Mouse (Mus musculus) ES-CJ7 (cell line): ENCODE measurements around the gene Psen1.

Experiments used
- DNase-seq: peaks from one replicate; pipeline ENCODE4 v3.0.0; 2011; ENCODE audit warnings: low read depth, low spot score

Gene Psen1

GRCm38 (mm10) chr12:83687934-83688315, at the start of gene Psen1:
Gene Psen1, plus strand, starts transcription at chr12:83688152.
- DNase-seq = peak; percentile 93

GRCm38 (mm10) chr12:83641233-83641632, 46.7 kb upstream of the Psen1 start:
- DNase-seq = no peak

- DNase-seq = no peak
Observed at GRCm38 (mm10) chr12:83643116-83643515, 44.8 kb upstream of the Psen1 start.

GRCm38 (mm10) chr12:83650346-83650745, 37.6 kb upstream of the Psen1 start:
- no peak for DNase-seq

- DNase-seq = no peak
Observed at GRCm38 (mm10) chr12:83651414-83651813, 36.5 kb upstream of the Psen1 start.

- DNase-seq = no peak
Observed at GRCm38 (mm10) chr12:83685466-83685865, 2.5 kb upstream of the Psen1 start.

GRCm38 (mm10) chr12:83686575-83687350, 1.2 kb upstream of the Psen1 start:
- DNase-seq = peak; percentile 16

- DNase-seq = peak; percentile 49
Observed at GRCm38 (mm10) chr12:83688316-83689086, 549 bp downstream of the Psen1 start.

GRCm38 (mm10) chr12:83689087-83689432, 1.1 kb downstream of the Psen1 start:
- DNase-seq = no peak

GRCm38 (mm10) chr12:83694011-83694410, 6.1 kb downstream of the Psen1 start:
- no peak for DNase-seq

- no peak for DNase-seq
Observed at GRCm38 (mm10) chr12:83694669-83695068, 6.7 kb downstream of the Psen1 start.

- DNase-seq = no peak
Observed at GRCm38 (mm10) chr12:83698637-83699036, 10.7 kb downstream of the Psen1 start.

GRCm38 (mm10) chr12:83701608-83702007, 13.7 kb downstream of the Psen1 start:
- DNase-seq = peak; percentile 14

GRCm38 (mm10) chr12:83702796-83703195, 14.8 kb downstream of the Psen1 start:
- DNase-seq = no peak

- DNase-seq = no peak
Observed at GRCm38 (mm10) chr12:83706951-83707350, 19.0 kb downstream of the Psen1 start.

GRCm38 (mm10) chr12:83708160-83709092, 20.5 kb downstream of the Psen1 start:
- no peak for DNase-seq

- DNase-seq = no peak
Observed at GRCm38 (mm10) chr12:83709934-83710333, 22.0 kb downstream of the Psen1 start.

- DNase-seq = peak; percentile 44
Observed at GRCm38 (mm10) chr12:83713749-83714148, 25.8 kb downstream of the Psen1 start.

GRCm38 (mm10) chr12:83716416-83717184, 28.6 kb downstream of the Psen1 start:
- DNase-seq = no peak

- DNase-seq = no peak
Observed at GRCm38 (mm10) chr12:83719431-83719830, 31.5 kb downstream of the Psen1 start.

GRCm38 (mm10) chr12:83721281-83721680, 33.3 kb downstream of the Psen1 start:
- no peak for DNase-seq
